Mouse (Mus musculus) Muller cell, postnatal 12 days (primary cell): Measurements from ENCODE around the gene Camkmt.
A peak's percentile ranks its signal among the peaks of the same experiment; 100 is the strongest.

Source experiments
- DNase-seq: peaks from one replicate; pipeline ENCODE4 v3.0.0-alpha.2; 2015; ENCODE audit errors: inconsistent ontology term

Camkmt gene

DNA sequence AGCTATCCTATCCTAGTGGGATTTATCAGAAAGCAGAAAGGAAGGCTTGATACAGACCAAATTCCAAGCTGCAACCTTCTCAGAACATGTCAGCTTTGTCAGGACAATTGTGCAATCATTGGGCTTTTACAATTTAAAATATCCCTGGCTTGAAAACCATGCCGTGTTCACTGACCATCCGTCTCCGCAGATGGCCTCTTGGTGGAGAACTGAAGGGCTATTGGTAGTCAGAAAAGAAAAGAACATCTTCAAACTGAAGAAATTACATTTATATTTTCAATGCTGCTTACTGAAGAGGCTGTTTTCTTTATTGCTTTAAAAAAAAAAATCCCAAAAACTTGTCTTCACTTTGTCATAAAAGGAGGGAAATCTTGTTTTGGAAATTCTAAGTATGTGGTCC, 401.1 kb downstream of the Camkmt start:
- DNase-seq: peak; percentile 53

DNA sequence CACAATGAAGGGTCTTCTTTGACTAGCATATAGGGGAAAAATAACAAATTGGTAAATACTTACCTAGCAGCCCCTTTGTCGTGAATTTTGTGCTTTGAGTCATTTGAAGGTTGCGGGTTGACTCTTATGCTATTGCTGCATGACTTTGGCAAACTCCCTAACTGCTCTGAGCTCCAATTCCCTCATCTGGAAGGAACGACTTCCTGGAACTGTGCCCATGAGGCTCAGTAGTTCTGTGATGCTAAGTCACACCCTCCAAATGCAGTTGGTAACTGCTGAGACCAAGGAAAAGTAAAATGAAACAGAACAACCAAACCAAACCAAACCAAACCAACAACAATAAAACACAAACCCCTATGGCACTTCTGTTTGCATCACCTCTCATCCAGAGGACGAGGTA, 403.2 kb downstream of the Camkmt start:
- peak; percentile 54 for DNase-seq

DNA sequence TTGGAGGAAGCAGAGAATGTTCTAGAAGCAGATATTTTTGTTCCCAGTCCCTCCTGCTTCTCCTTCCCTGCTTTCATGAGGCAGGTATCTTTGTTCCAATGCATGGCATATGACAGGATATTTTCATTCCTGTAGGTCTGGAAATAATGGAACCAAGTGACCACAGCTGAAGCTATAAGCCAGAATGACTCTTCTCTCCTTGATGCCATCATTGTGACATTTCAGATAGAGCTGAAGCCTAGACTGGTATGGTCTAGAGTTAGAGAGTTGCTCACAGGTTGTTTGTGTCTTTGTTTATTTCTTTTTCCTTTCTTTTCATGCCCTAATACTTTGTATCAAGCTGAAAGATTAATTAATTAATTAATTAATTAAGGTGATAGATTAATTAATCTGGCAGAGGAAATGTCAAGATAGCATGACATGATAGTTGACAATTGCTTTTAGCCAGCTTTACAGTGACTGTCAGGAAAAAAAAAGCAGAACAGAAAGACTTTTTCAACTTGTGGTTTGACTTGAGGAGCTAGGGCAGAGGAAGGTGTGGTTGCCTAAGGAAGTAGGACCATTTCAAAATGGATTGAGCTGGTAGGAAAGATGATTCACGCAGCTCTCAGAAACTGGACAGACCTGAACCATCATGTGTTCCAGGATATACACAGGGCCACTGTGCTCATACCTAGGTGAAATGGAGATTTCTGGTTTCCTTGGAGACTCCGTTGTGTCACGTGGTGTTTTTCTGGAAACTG, 404.8 kb downstream of the Camkmt start:
- no peak for DNase-seq

DNA sequence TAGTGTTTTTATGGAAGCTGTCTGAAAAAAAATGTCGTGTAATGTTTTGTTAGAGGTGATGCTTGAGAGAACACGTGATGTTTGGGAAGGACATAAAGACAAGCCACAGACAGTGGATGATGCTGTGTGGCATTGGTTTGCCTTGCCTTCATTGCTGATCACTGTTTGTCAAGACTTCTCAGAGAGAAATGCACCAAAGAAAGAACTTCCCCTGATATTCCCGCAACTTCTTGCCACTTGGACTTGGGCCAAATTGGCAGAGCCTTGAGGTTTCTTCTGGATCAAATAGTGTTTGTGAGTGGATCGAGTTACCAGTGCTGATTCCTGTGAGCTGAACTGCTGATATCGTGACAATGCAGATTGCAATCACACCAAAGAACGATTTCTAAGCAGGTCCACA, 405.5 kb downstream of the Camkmt start:
- no peak for DNase-seq

DNA sequence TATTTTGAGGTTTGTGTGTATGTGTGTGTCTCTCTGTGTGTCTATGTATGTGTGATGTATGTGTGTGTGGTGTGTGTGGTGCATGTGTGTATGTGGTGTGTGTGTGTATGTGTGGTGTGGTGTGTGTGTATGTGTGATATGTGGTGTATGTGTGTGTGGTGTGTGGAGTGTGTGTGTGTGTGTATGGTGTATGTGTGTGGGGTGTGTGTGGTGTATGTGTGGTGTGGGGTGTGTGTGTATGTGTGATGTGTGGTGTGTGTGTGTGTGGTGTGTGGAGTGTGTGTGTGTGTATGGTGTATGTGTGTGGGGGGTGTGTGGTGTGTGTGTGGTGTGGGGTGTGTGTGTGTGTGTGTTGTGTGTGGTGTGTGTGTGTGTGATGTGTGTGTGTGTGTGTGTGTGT, 414.5 kb downstream of the Camkmt start:
- DNase-seq: no peak

DNA sequence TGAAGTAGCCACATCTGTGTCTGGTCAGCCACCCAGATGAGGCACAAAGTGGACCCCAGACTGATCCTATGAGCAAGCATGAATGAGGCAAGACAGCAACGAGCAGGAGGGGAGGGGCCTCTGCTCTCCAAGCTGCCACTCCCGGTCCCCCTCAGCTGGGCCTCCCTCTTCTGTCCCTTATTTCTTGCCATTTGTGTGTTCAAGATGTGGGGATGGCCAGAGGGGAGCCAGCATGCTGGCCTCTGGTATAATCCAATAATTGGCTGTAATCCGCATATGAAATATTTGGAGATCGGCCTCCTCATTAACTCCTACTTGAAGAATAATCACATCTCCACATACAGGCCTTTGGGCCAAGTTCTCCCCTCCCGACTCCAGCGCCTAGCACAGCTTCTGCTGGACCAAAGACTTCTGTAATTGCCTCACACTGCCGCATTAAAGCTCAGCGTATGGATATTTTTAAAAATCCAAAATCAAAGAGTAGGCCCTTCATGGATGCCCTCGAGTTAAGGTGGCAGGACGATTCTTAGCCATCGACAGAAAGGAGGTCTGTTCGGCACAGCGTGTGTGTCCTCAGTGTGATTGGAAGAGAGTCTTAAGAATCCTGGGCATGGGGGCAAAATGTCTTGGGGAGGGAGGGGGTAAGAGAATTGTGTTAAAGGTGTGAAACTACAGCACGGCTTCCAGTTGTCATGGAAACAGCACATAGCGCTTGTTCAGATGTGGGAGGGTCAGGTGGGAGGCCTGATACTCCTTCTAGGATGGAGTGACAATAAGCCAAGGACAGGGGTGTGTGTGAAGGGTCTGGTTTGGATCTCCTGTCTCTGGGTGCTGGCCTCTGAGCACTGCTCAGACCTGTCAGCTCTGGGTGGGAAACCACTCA, 416.1 kb downstream of the Camkmt start:
- DNase-seq: no peak

DNA sequence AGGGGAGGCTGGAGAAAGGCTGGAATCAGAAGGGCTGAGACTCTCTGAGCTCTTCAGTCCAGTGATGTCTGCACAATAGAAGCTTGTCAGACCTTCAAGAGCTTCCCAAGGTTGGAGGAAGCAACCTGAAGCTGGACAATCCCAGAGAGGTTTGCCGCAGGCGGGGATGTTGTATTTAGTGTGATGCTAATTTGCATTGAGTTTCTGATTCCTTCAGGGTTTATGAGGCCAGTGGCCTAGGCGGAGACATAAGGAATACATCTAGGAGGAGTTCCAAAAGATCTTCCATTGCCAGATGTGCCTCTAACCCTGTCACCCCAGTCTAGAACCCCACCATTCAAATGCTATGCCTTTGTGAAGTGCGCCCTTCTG, 416.7 kb downstream of the Camkmt start:
- no peak for DNase-seq
